Mouse (Mus musculus): ENCODE measurements around the gene Larp1.

DNA sequence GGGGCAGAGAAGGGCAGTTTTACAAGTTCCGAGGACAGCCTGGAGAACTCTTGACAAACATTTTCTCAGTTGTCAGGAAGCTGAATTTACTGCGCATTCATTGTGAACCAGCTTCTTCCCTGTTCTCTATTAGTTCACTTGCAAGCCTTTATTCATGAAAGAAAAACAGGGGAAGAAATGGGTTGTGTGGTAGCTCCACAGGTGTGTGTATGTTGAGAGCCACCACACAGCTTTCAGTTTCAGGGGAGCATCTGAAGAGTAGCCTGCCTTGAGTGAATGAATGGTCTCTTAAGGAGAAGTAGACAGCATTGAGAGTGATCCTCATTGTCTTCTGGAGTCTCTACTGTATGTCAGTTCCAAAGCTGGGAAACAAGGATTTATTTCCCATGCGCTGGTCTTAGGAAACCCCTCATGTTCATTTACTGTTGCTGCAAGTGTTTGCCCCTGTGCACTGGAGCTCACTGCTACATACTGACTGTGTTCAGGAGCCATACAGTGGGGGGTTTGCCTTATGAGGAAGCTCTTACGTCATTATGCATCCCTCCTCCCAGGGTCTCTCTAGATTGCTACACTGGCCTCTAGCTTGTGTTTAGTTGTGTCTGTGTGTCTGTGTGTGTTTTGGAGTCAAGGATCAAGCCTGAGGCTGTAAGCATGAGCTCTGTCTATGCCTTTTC is 98.9 kb downstream of the Larp1 start:
- TF ChIP-seq POLR2A (IDR thresholded peaks at IDR 0.05; ENCODE audit: extremely low read depth, insufficient read depth, low read length) (no peak), CTCF (IDR thresholded peaks at IDR 0.05; ENCODE audit: extremely low read depth, insufficient read depth, low read length) (no peak)

Data from cortical plate, adult 2 months (tissue).